Mouse (Mus musculus): ENCODE results near the gene Gm128.

Gene Gm128

GRCm38 (mm10) chr3:95241498-95241897 lies at the start of gene Gm128:
Gm128 (minus strand) TSS chr3:95241598.
- in situ Hi-C loops (cut with MseI, MboI), result no loop called here

DNA sequence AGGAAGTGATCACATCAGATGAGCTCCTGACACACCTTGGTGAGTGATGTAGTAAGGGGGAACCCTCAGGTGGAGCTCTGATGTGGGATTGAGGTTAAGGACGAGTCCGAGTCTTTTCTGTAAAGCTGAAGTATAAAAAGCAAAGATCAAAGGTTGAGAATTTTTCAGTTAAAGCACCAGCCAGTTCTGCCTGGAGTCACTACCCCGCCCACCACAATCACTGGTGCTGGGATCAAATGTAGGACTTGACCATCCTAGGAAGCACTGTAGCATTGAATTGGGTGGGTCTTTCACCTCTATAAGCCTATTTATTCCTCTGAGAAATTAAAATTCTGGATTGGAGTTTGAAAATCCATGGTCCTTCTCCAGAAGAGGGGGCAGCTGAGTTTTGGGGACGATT lies 49.6 kb upstream of the Gm128 start:
- in situ Hi-C loops (cut with MseI, MboI), result no loop called here

DNA sequence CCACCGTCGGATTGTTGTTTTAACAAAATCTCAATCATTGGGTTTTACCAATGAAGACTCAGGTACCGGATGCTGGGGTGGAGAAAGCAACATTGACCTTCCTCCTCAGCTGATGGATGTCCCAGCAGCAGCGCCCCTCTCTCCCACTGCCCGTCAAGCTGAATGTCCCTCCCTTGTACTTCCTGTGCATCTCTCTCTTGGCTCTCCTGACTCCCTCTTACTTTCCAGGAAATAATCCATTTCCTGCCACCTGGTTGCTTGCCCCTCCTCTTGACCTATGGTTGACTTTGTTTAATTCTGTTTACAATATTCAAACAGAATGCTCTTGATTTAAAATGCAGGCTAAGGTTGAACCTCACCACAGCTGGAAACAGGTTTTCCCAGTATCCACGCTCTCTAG lies 48.8 kb upstream of the Gm128 start:
- in situ Hi-C loops (cut with MseI, MboI), result no loop called here

DNA sequence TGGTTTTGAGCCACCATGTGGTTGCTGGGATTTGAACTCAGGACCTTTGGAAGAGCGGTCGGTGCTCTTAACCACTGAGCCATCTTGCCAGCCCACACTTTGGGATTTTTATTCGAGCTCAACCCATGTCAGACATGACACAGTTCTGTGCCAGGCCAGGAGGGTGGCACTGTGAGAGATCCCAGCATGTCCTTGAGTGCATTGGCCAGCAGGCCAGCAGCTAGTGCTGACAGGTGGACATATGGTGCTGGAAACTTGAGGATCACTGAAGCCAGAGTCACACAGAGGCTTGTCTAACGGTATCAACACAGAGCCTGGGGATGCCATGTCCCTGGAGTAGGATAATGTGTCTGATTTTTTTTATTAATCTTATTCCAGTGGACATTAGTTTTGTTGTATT lies 48.0 kb upstream of the Gm128 start:
- in situ Hi-C loops (cut with MseI, MboI), result no loop called here

GRCm38 (mm10) chr3:95287541-95287940 lies 46.1 kb upstream of the Gm128 start:
- in situ Hi-C loops (cut with MseI, MboI), result no loop called here

- in situ Hi-C loops (cut with MseI, MboI), result no loop called here
Observed at GRCm38 (mm10) chr3:95286510-95286909, 45.1 kb upstream of the Gm128 start.

DNA sequence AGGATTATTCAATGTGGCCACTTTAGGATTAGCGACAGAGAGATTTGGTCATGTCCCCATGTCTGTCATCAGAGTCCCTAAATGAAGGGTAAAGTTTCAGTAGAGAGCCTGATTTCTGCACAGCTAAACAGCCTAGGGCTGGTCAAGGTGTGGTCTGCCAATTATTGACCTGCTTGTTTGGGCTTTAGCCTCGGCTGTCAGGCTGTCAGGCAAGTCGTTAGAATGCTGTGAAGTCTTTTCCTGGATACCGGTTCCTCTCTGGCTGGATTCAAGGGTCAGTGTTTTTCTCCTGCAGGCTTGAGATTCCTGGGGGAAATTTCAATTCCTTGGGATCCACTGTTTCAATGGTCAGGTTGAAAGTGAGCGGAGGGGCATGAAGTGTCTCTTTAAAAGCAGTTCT lies 44.6 kb upstream of the Gm128 start:
- in situ Hi-C loops (cut with MseI, MboI), result no loop called here

DNA sequence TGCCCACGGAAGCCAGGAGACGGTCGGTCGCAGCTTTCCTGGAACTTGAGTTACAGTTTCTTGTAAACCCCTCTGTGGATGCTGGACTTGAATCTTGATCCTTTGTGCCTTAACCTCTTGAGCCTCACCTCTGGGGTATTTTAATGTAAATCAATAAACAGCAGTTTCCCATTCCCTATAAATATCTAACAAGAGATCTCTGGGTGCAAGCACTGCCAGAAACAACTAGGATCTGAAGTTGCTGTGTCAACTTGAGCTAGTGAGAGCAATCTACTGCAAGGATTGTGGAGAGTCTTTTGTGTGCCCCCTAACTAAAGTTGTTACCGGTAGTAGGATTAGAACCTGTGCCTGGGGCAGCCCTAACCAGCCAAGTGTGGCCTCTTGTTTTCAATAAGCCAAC lies 44.0 kb upstream of the Gm128 start:
- in situ Hi-C loops (cut with MseI, MboI), result no loop called here

- in situ Hi-C loops (cut with MseI, MboI), result no loop called here
Observed at GRCm38 (mm10) chr3:95284501-95285281, 43.3 kb upstream of the Gm128 start.

DNA sequence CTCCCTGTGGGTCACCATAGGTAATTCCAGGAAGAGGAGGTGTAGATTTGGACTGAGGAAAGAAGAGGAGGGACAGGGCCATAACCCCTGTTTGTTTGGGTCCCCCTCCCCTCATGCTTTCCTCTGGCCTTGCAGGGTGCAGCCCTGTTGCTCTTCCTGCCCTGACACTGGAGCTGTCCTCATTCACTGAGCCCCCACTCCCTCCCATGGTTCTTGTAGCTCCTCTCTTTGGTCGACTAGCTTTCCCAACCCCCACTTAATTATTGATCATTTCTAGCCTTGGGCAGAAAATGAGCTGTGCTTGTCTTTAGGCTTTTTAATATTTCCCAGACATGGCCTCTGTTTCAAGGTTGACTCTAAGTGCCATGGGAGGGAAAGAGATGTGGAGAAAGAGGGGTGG lies 42.7 kb upstream of the Gm128 start:
- in situ Hi-C loops (cut with MseI, MboI), result no loop called here

DNA sequence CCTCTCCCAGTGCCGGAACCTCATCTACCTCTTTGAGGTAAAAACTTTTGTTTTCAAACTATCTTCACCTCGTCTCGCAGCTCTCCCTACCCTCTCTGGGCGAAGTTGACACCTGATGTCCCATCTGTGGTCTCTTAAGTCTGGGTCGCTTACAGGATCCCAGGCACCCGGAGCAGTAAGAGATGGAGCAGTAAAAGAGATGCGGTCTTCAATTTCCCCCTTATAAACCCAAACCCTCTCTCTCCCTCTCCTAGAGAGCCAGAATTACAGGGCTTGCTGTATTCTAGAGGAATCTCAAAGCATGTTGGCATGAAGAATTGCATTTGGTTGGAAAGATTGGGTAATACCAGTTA lies 42.2 kb upstream of the Gm128 start:
- in situ Hi-C loops (cut with MseI, MboI), result no loop called here

GRCm38 (mm10) chr3:95282865-95283588 lies 41.6 kb upstream of the Gm128 start:
- in situ Hi-C loops (cut with MseI, MboI), result no loop called here

DNA sequence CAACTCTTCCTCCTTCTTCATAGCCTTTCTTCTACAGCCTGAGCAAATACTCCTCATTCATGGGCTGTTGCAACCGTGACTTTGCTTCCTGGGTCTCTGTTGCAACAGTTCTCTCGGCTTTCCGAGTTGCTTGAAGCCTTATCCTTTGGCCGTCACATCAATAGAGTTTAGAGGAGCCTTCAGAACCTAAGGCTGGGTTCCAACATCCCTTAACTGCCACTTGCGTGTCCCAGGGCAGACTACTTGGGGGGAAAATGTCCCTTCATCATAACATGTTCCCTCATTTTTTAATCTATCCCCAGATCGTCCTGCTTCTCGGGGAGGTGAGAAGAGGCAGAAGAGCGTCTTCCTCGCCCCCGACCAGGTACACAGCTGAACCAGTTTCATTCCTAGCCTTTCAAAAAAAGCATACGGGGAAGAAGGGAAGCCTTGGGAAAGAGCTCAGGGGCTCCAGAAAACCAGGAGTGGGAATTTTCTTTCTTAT lies 41.0 kb upstream of the Gm128 start:
- in situ Hi-C loops (cut with MseI, MboI), result no loop called here

- in situ Hi-C loops (cut with MseI, MboI), result no loop called here
Observed at GRCm38 (mm10) chr3:95281216-95282126, 40.1 kb upstream of the Gm128 start, which contains the start of the genes Mindy1 and Prune1. Mindy1 (plus strand) TSS chr3:95281345. Prune1 (minus strand) TSS chr3:95282076.

GRCm38 (mm10) chr3:95280747-95281146 lies 39.3 kb upstream of the Gm128 start:
- in situ Hi-C loops (cut with MseI, MboI), result no loop called here

- in situ Hi-C loops (cut with MseI, MboI), result no loop called here
Observed at GRCm38 (mm10) chr3:95277149-95277551, 35.8 kb upstream of the Gm128 start.

- in situ Hi-C loops (cut with MseI, MboI), result no loop called here
Observed at GRCm38 (mm10) chr3:95276428-95276934, 35.1 kb upstream of the Gm128 start.

- in situ Hi-C loops (cut with MseI, MboI), result no loop called here
Observed at GRCm38 (mm10) chr3:95275161-95275560, 33.8 kb upstream of the Gm128 start.

DNA sequence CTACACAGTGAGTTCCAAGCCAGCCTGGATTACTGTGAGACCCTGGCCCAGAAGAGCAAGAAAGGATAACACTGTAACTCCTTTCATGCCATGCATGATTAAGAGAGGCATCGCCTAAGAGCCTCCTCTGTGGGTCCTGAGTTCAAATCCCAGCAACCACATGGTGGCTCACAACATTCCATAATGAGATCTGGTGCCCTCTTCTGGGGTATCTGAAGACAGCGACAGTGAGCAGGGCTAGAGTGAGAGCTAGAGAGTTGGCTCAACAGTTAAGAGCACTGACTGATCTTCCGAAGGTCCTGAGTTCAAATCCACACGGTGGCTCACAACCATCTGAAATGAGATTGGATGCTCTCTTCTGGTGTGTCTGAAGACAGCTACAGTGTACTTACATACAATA lies 33.1 kb upstream of the Gm128 start:
- in situ Hi-C loops (cut with MseI, MboI), result no loop called here

DNA sequence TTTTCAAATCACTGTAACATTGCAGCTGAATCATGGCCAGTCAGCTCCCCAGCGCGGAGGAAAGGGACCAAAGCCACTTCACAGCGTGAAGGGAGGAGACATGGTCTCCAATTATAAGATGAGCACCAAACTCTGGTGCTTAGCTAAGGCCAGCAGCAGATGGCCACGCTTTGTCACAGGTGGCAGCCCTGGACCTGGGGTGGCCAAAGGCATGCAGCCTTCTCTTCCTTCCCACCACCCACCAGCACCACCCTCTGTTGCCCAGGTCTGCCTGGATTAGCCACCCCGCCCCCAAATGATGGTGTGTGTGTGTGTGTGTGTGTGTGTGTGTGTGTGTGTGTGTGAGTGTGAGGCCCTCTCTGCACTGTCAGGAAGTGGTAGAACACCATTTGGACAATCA lies 32.1 kb upstream of the Gm128 start:
- in situ Hi-C loops (cut with MseI, MboI), result no loop called here

DNA sequence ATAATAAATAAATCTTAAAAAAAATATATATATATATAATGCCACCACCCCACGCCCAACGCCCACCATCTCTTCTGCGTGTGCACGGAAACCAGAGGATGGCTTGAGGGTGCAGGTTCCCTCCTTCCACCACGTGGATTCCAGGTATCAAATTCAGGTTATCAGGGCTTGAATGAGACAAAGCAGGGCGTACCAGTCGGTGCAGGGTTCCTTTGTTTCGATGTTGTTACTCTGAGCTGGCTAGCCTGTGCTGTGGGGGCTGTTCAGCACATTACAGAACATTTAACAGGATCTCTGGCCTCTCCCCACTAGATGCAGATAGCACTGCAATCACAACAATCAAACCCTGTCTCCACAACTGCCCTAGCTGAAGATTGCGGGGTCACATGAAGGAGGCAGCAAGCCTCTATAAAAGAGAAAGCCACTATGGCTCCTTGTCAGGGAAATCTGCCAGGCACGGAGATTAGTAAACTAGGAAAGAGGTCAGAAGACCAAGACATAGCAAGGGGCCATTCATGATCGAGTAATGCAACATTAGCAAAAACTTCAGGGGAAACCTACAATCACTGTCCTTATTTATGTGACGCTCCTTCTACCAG lies 29.5 kb upstream of the Gm128 start:
- in situ Hi-C loops (cut with MseI, MboI), result no loop called here
